Mouse (Mus musculus) kidney, postnatal 10 days (tissue): Measurements from ENCODE around the gene Stk39.
A peak's percentile ranks its signal among the peaks of the same experiment; 100 is the strongest.
"Not testable (repeated sequence)": the region's sequence is repeated elsewhere in the genome, so short reads cannot be mapped to it uniquely, and the experiment has no call there.

Source experiments
- DNase-seq: peaks from one replicate; pipeline ENCODE4 v3.0.0; 2021; ENCODE audit warnings: mixed read lengths

Gene Stk39

GRCm38 (mm10) chr2:68271301-68271700, 200.8 kb downstream of the Stk39 start:
- no peak for DNase-seq

GRCm38 (mm10) chr2:68270836-68271235, 201.2 kb downstream of the Stk39 start:
- no peak for DNase-seq

DNA sequence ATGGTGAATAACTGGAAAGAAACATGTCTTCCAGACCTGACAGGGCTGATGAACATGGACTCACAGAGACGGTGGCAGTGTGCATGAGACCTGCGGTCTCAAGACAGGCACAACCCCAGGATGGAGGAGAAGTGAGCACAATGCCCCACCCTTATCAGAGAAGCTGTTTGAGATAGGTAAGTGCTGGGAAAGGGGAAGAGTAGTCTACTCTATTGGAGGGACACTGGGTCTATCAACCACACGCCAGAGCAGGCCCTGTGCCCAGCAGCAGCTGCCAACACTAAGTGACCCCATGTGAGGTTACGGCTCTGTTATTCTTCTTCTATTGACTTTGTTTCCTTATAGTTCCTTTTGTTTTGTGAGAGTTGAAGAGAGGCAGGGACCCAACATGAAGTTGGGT, 202.4 kb downstream of the Stk39 start:
- no peak for DNase-seq

DNA sequence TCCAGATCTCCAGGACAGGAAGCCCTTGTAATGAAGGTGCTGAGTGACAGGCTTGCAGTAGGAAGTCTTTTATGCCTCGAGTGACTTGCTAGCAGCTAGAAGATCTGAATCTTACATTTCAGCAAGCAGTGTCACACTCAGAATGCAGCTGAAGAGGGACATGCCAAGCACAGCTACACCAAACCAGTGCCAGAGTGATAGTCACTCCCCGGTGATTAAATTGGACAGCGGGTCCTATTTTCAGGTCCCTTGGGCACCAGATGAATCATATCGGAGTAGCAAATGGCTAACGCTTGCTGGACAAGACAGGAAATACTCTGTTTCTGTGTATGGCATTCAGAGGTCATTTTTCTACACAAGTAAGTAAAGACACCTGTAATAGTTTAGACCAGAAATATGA, 207.2 kb downstream of the Stk39 start:
- DNase-seq, result no peak

GRCm38 (mm10) chr2:68260911-68261310, 211.2 kb downstream of the Stk39 start:
- DNase-seq, result no peak

- no peak for DNase-seq
These were observed 214.5 kb downstream of the Stk39 start for GRCm38 (mm10) chr2:68257571-68257970.

- no peak for DNase-seq
These were observed 215.6 kb downstream of the Stk39 start for GRCm38 (mm10) chr2:68256472-68256871.

DNA sequence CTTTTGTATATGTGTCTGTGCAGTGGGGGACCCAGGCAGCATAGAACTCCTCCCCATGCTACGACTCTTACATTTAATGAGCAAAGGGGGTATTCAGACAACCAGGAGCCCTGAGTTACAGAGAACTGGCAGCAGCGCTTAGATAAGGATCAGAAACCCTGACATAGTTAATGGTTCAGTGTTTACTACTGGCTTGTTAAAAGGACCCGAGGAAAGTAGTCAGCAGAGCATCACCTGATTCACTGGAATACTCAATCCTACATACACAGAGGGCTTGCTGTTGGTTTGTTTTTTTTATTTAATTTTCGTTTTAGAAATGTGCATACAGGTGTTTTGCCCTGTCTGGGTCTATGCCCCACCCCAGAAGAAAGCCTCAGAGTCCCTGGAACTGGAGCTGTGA, 217.3 kb downstream of the Stk39 start:
- no peak for DNase-seq

DNA sequence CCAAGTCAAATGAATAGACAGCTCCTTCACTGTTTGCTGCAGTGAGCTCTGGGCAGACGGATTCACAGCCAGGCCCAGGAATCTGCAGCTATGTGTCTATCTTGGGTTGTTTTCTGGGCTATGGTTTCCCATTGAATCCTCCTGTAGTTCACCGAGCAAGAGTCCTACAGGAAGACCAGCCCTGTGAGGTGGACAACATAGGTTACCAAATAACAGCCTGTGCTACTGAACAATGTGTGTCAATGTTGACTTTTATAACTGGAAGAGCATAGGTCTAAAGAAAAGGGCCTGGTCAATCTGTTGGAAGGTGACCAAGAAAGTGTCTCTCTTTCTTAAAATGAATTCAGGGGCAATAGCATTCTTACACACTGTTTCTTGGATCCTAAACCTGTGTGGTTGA, 218.8 kb downstream of the Stk39 start:
- DNase-seq, result no peak

- no peak for DNase-seq
These were observed 219.9 kb downstream of the Stk39 start for GRCm38 (mm10) chr2:68252048-68252758.

DNA sequence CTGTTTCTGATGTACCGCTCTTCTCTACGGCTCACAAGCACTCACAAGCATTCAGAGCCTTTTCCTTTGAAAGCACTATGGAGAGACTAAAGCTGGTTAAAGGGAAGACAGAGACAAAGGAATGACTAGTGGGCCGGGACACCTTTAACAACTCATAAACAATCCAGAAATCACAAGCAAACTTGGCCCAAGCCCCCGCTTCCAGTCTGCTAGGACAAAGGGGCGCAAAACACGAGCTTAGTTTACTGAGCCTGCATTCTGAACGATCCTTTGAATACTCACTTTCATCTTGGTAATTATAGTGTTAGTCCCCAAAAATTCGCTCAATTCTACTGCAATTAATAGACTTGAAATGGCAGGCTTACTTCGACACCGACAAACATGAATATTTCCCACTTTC, 221.2 kb downstream of the Stk39 start:
- DNase-seq, result no peak

DNA sequence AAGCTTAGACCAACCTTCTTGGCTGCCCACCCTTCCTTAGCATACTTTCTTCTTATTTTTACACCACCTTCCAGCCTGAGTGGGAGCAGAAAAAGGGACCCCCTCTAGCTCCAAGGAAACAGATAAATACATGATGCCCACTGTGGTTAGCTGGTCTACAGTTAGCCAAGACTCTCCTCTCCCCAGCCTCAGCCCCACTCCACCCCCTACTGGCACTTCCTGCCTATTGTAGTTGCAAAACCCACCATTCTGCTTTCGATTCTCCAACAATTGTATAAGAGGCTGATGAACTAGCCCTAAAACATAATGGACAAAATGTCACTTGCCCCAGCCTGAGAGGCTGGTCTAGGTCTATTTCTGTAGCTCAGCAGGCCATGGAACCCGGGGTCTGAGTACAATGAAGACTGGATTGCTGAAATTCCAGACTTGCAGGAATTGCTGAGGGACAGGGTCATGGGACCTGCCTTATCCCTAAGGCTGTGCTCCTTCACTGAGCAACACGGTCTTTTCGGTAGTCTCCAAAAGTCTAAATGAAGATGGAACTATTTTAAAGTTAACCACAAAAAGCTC, 222.1 kb downstream of the Stk39 start:
- DNase-seq, result no peak

DNA sequence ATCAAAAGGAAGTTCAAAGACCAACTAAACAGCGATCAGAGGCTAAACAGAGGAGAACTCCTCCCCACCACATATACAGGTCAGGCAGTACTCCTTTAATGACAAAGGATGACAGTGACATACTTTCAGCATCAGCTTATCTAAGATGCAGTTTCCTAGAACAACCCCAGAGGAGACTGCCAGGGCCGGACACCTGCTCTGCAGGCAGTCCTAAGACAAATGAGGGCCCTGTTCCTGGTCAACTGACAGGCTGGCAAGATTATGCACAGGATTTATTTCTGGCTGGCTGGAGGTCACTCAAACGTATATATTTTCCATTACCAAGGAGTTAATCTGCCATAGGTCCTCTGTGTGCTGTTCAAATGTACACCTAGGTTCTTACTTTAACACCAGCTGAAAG, 225.8 kb downstream of the Stk39 start:
- no peak for DNase-seq

- no peak for DNase-seq
These were observed 227.5 kb downstream of the Stk39 start for GRCm38 (mm10) chr2:68244556-68244955.

- DNase-seq, result no peak
These were observed 228.1 kb downstream of the Stk39 start for GRCm38 (mm10) chr2:68243879-68244553.

DNA sequence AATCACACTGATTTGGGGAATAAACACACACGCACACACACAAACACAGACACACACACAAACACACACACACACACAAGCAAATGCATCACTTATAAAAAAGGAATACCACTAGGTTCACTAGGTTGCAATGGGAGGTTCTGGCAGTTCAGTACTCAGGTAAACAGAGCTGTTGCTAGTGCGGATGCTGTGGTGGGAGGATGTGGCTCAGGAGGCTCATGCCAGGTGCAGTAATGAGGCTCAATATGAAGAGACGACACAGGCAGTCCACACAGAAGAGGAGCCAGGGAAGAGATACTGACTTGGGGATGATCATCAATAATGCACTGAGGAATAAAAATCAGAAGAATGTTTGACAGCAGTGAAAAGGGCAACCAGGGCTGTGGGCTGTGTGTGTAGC, 228.8 kb downstream of the Stk39 start:
- no peak for DNase-seq

DNA sequence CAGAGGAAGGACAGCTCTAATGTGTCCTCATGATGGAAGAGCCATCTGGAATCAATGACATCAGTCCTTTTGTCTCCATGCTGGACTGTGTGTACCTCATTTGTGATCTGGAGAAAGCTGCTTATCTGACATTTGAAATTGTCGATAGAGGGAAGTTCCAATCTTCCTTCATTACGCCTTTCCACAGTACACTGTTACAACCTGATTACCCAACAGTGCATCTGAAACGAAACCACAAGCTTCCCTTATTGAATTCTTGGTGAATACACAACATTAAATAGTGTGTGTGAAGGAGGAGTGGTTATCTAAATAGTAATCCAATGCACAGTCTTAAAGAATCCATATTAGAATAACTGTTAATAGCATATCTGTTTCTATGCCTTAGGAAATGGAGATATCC, 230.0 kb downstream of the Stk39 start:
- no peak for DNase-seq

GRCm38 (mm10) chr2:68241640-68242039, 230.4 kb downstream of the Stk39 start:
- DNase-seq, result no peak

DNA sequence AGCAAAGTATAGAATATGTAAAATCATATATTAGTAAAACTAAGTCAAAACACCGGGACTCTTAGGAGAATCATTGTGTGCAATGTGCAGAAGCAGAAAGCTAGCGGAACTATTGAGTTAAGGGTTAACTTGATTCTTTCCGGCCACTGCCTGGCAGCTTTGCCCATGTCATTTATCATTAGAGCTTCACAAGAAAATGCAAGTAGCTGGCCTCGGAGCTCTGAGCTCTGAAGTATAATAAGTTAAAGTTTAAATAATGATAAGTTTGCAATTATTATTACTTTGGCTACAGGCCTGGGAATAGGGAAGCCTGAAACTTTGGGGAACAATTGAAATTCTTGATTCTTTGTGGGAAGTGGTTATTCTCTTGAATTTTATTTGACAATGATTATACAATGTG, 232.7 kb downstream of the Stk39 start:
- not testable (repeated sequence) for DNase-seq

DNA sequence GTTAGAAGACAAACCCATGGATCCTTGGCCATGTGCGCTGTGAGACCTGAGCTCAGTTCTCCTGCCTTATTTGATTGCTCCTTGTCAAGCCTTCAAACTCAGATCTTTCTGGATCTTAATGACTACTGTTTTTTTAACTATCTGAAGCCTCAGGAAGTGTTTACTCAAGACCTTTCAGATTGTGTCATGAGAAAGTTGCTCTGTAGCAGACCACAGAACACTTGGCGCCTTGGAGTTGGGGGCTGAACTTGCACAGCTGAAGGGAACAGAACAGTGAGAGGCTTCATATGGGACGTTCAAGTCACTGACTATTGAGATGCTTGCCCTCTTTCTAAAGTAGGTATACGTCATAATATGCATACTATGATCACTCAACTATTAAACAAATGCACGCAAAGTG, 239.1 kb downstream of the Stk39 start:
- DNase-seq, result no peak

DNA sequence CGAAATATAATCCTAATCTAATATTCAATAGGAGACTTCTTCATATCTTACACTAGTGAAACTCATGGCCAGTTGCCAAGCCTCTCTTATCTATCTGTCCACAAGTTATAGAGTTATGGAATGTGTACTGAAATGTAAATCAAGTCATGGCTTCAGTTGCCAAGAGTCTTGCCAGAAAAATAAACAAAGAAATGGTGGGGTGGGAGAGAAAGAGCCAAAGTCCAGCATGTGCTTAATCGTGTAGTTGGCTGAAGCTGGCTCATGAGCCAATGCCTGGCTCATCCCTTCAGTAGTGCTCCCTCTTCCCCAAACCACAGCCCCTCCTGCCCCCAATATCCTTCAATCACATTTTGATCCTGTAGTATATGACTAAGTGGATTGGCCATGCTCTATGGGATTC, 242.2 kb downstream of the Stk39 start:
- no peak for DNase-seq

DNA sequence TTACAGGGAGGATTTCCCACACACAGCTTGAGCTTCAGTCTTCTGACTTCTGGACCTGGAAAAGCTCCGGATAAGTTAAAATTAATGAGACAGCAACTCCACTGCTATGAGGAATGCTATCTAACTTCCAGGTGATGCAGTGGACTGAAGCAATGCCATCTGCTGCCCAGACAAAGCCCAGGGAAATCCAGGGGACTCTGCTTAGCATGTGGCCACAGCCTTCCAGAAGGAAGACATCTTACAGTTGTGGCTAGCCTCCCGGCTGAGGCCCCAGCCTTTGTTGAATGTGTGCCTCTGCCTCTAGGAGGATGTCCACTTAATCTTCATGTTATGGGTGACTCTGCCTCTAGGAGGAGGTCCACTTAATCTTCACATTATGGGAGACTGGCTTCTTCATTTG, 243.0 kb downstream of the Stk39 start:
- no peak for DNase-seq

GRCm38 (mm10) chr2:68222227-68222873, 249.7 kb downstream of the Stk39 start:
- DNase-seq, result peak; percentile 43

- no peak for DNase-seq
These were observed 250.8 kb downstream of the Stk39 start for GRCm38 (mm10) chr2:68221226-68221625.
